Mouse (Mus musculus): ENCODE measurements around the gene Psmb5. TPM values are rescaled to one million over a fixed set of nuclear protein-coding genes. Genes with fewer than 3 reads are reported as not detected.
A peak's percentile ranks its signal among the peaks of the same experiment; 100 is the strongest.

Psmb5 gene
- polyA plus RNA-seq, 1 experiment, result 87.4 TPM

- no peak for TF ChIP-seq CTCF (IDR thresholded peaks at IDR 0.05; ENCODE audit: control insufficient read depth, insufficient read depth, insufficient replicate concordance, low read depth, low read length)
- TF ChIP-seq POLR2A (IDR thresholded peaks at IDR 0.05; ENCODE audit: control insufficient read depth, low read depth, low read length), result no peak
- no peaks in the 10 kb centered on the region for H3K27me3 ChIP-seq (ENCODE audit: control insufficient read depth, insufficient read depth, low read length)
These were observed 41.4 kb downstream of the Psmb5 start for GRCm38 (mm10) chr14:54576241-54577088.

GRCm38 (mm10) chr14:54575631-54576030, 42.2 kb downstream of the Psmb5 start:
- H3K4me1 ChIP-seq (ENCODE audit: control insufficient read depth, insufficient read depth, low read length), result peaks cover 44% of the 10 kb centered on the region
- no peaks in the 10 kb centered on the region for H3K27me3 ChIP-seq (ENCODE audit: control insufficient read depth, insufficient read depth, low read length)
- peak overlapping the region; percentile 74 for H3K27ac ChIP-seq (ENCODE audit: control insufficient read depth, insufficient read depth, low read depth, low read length)
- peak overlapping the region; percentile 89 for H3K4me3 ChIP-seq (ENCODE audit: control insufficient read depth, low read depth, low read length)
- H3K36me3 ChIP-seq (ENCODE audit: control insufficient read depth, insufficient read depth, low read length), result no peaks in the 10 kb centered on the region
- TF ChIP-seq POLR2A (IDR thresholded peaks at IDR 0.05; ENCODE audit: control insufficient read depth, low read depth, low read length), result no peak; the same call in 1 of the 2 replicates

More at GRCm38 (mm10) chr14:54576241-54577088, 41.4 kb downstream of the Psmb5 start:
- Histone ChIP-seq H3K27ac (ENCODE audit: control insufficient read depth, insufficient read depth, low read depth, low read length) (peak overlapping the region; percentile 74), H3K4me1 (ENCODE audit: control insufficient read depth, insufficient read depth, low read length) (peaks cover 44% of the 10 kb centered on the region), H3K4me3 (ENCODE audit: control insufficient read depth, low read depth, low read length) (peak overlapping the region; percentile 89), H3K36me3 (ENCODE audit: control insufficient read depth, insufficient read depth, low read length) (no peaks in the 10 kb centered on the region)

GRCm38 (mm10) chr14:54575031-54575430, 42.8 kb downstream of the Psmb5 start:
- Histone ChIP-seq H3K27ac (ENCODE audit: control insufficient read depth, insufficient read depth, low read depth, low read length) (peak overlapping the region; percentile 56), H3K36me3 (ENCODE audit: control insufficient read depth, insufficient read depth, low read length) (no peaks in the 10 kb centered on the region), H3K27me3 (ENCODE audit: control insufficient read depth, insufficient read depth, low read length) (no peaks in the 10 kb centered on the region), H3K4me1 (ENCODE audit: control insufficient read depth, insufficient read depth, low read length) (peaks cover 44% of the 10 kb centered on the region), H3K4me3 (ENCODE audit: control insufficient read depth, low read depth, low read length) (peak overlapping the region; percentile 89)
- TF ChIP-seq POLR2A (IDR thresholded peaks at IDR 0.05; ENCODE audit: control insufficient read depth, low read depth, low read length) (no peak), CTCF (IDR thresholded peaks at IDR 0.05; ENCODE audit: control insufficient read depth, insufficient read depth, insufficient replicate concordance, low read depth, low read length) (no peak)

GRCm38 (mm10) chr14:54574253-54574652, 43.6 kb downstream of the Psmb5 start:
- H3K36me3 ChIP-seq (ENCODE audit: control insufficient read depth, insufficient read depth, low read length), result no peaks in the 10 kb centered on the region
- H3K27ac ChIP-seq (ENCODE audit: control insufficient read depth, insufficient read depth, low read depth, low read length), result no peak overlapping the region
- peaks cover 44% of the 10 kb centered on the region for H3K4me1 ChIP-seq (ENCODE audit: control insufficient read depth, insufficient read depth, low read length)
- no peak overlapping the region for H3K4me3 ChIP-seq (ENCODE audit: control insufficient read depth, low read depth, low read length)
- TF ChIP-seq CTCF (IDR thresholded peaks at IDR 0.05; ENCODE audit: control insufficient read depth, insufficient read depth, insufficient replicate concordance, low read depth, low read length), result no peak
- no peak for TF ChIP-seq POLR2A (IDR thresholded peaks at IDR 0.05; ENCODE audit: control insufficient read depth, low read depth, low read length)
- H3K27me3 ChIP-seq (ENCODE audit: control insufficient read depth, insufficient read depth, low read length), result no peaks in the 10 kb centered on the region

GRCm38 (mm10) chr14:54572790-54573736, 44.8 kb downstream of the Psmb5 start:
- no peak for TF ChIP-seq CTCF (IDR thresholded peaks at IDR 0.05; ENCODE audit: control insufficient read depth, insufficient read depth, insufficient replicate concordance, low read depth, low read length)
- TF ChIP-seq POLR2A (IDR thresholded peaks at IDR 0.05; ENCODE audit: control insufficient read depth, low read depth, low read length), result no peak
- no peaks in the 10 kb centered on the region for H3K27me3 ChIP-seq (ENCODE audit: control insufficient read depth, insufficient read depth, low read length)
- no peak overlapping the region for H3K4me3 ChIP-seq (ENCODE audit: control insufficient read depth, low read depth, low read length)
- H3K36me3 ChIP-seq (ENCODE audit: control insufficient read depth, insufficient read depth, low read length), result no peaks in the 10 kb centered on the region
- peaks cover 45% of the 10 kb centered on the region for H3K4me1 ChIP-seq (ENCODE audit: control insufficient read depth, insufficient read depth, low read length)
- H3K27ac ChIP-seq (ENCODE audit: control insufficient read depth, insufficient read depth, low read depth, low read length), result no peak overlapping the region

- no peak overlapping the region for H3K27ac ChIP-seq (ENCODE audit: control insufficient read depth, insufficient read depth, low read depth, low read length)
- no peak overlapping the region for H3K4me3 ChIP-seq (ENCODE audit: control insufficient read depth, low read depth, low read length)
- TF ChIP-seq CTCF (IDR thresholded peaks at IDR 0.05; ENCODE audit: control insufficient read depth, insufficient read depth, insufficient replicate concordance, low read depth, low read length), result no peak
- TF ChIP-seq POLR2A (IDR thresholded peaks at IDR 0.05; ENCODE audit: control insufficient read depth, low read depth, low read length), result no peak
- no peaks in the 10 kb centered on the region for H3K36me3 ChIP-seq (ENCODE audit: control insufficient read depth, insufficient read depth, low read length)
- peaks cover 37% of the 10 kb centered on the region for H3K4me1 ChIP-seq (ENCODE audit: control insufficient read depth, insufficient read depth, low read length)
- no peaks in the 10 kb centered on the region for H3K27me3 ChIP-seq (ENCODE audit: control insufficient read depth, insufficient read depth, low read length)
These were observed 45.7 kb downstream of the Psmb5 start for GRCm38 (mm10) chr14:54572122-54572521.

Data from testis, adult 2 months (tissue).